Mouse (Mus musculus) forebrain, embryonic 13.5 days (tissue): ENCODE results near the gene Dmgdh. TPM values are rescaled to one million over a fixed set of nuclear protein-coding genes. Genes with fewer than 3 reads are reported as not detected.

Source experiments
- ATAC-seq: fragments of 200-750 bp; cut with Nextera tagmentation; 2 replicates; pipeline ENCODE4 v1.8.0; 2017
- H3K27ac ChIP-seq: fragments of 300-500 bp; sonication (generic); 2 replicates; pipeline ENCODE4 v1.5.1; 2015; ENCODE audit warnings: inconsistent platforms, mild to moderate bottlenecking, moderate library complexity
- H3K27me3 ChIP-seq: fragments of 300-500 bp; sonication (generic); 2 replicates; pipeline ENCODE4 v1.6.1; 2015; ENCODE audit warnings: mild to moderate bottlenecking, inconsistent platforms
- H3K36me3 ChIP-seq: fragments of 300-500 bp; sonication (generic); 2 replicates; pipeline ENCODE4 v1.6.1; 2015; ENCODE audit warnings: mild to moderate bottlenecking, inconsistent platforms; ENCODE audit not compliant: poor library complexity, severe bottlenecking
- H3K4me1 ChIP-seq: fragments of 300-500 bp; sonication (generic); 2 replicates; pipeline ENCODE4 v1.6.1; 2015; ENCODE audit warnings: inconsistent platforms
- H3K4me2 ChIP-seq: fragments of 300-500 bp; sonication (generic); 2 replicates; pipeline ENCODE4 v1.6.1; 2015; ENCODE audit warnings: inconsistent platforms, mild to moderate bottlenecking, moderate library complexity
- H3K4me3 ChIP-seq: fragments of 300-500 bp; sonication (generic); 2 replicates; pipeline ENCODE4 v1.5.1; 2015; ENCODE audit warnings: mild to moderate bottlenecking, inconsistent platforms
- H3K9ac ChIP-seq: fragments of 300-500 bp; sonication (generic); 2 replicates; pipeline ENCODE4 v1.6.1; 2015; ENCODE audit warnings: mild to moderate bottlenecking, inconsistent platforms
- H3K9me3 ChIP-seq: fragments of 300-500 bp; sonication (generic); replicated peaks from 2 replicates; pipeline ENCODE4 v1.6.1; 2016; ENCODE audit warnings: inconsistent platforms
- WGBS: fragments of 180-500 bp; shearing (Covaris S2); methylation state at CpG from one replicate; pipeline ENCODE4 v1.1.7; 2015; 5-methylcytosine and 5-hydroxymethylcytosine counted together
- microRNA-seq: library from miRNA; unstranded; fragments of <30 nt; microRNA quantifications from one replicate; pipeline ENCODE4, GENCODE M21; 2016
- polyA plus RNA-seq: library from polyadenylated mRNA; unstranded; fragments of >200 nt; fragmentation: Nextera tagmentation; extraction: Ambion mirVana; gene quantifications from 2 replicates; pipeline ENCODE4 v1.2.1, GENCODE M21; 2015

The Dmgdh gene
- polyA plus RNA-seq, 1 experiment from 2014 or later = 0.06 TPM

DNA sequence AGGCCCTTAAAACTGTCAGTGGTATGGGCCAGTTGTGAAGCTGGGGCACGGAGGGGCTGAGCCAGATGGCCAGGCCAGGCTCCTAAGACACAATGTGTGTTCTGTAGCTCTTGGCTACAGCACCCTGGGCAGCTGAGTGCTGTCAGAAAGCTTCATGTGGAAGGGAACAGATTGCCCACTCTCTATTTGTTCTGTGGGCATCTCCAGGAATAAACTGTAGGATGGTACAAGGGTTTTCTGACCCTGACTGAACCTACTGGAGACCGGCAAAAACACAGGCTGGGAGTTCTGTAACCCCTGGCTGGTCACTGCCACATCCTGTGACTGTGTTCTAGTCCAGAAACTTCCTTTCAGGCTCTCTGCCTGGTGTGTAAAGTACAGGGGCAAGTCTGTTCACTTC is 111.8 kb downstream of the Dmgdh start:
- Histone ChIP-seq H3K36me3 (no peaks in the 10 kb centered on the region), H3K27me3 (no peaks in the 10 kb centered on the region), H3K27ac (no peak overlapping the region), H3K9me3 (no peaks in the 10 kb centered on the region; the same call in 1 of the 2 replicates), H3K4me3 (no peak overlapping the region), H3K4me2 (no peak overlapping the region), H3K9ac (no peak overlapping the region), H3K4me1 (no peaks in the 10 kb centered on the region)
- WGBS = 79% methylated on average over 2 of the region's 2 CpGs
- ATAC-seq = no peak

DNA sequence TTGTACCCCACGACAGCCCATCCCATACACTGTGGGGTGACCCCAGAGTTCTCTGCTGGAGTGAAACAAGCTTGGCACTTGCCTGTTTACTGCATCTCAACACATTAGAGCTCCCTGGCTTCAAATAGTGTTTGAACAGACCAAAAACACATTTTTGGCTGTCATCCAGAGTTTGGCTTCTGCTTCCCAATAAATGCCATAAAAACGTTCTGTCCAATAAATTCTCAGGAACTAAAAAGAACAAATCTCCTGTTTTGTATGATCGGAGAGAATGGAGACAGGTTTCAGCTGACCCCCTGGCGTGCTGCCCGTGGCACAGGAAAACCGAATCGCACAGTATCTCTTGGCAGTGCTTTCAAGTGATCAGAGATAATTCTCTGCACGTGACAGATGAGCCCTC is 113.4 kb downstream of the Dmgdh start:
- Histone ChIP-seq H3K4me2 (no peak overlapping the region), H3K4me3 (no peak overlapping the region), H3K9ac (no peak overlapping the region), H3K9me3 (no peaks in the 10 kb centered on the region), H3K27ac (no peak overlapping the region), H3K4me1 (no peaks in the 10 kb centered on the region), H3K36me3 (no peaks in the 10 kb centered on the region), H3K27me3 (no peaks in the 10 kb centered on the region)
- 0 out of 2 replicates have a peak, but pooled peaks have one; percentile 21 for ATAC-seq
- 66% methylated on average over 8 of the region's 8 CpGs for WGBS

DNA sequence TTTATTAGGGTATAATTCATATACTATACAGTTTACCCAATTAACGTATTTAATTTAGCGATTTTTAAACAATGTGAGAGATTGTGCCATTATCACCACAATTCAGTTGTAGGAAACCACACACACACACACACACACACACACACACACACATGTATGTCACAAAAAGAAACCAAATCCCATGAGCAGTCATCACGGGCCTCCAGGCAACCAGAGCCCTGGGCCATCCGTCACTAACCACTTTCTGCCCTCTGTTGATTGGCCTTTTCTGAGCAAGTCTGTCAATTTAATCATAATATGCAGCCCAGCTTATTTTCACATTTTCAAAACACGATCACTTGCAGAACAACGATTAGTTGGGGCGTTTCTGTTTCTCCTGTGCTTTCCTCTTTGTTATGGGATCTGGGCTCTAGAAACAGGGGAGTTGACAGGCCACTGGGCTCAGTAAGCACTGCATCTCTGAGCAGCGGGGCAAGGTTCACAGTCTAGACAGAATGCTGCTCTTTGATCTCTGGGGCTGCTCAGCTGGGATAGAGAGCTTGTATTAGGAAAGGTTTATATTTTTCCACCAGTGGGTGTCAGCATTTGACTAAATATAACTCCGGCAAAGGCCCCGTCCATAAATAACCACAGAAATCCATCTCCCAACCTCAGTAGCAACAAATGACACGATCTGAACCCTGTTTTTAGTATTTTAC is 118.9 kb downstream of the Dmgdh start:
- peak; percentile 85 for ATAC-seq
- Histone ChIP-seq H3K4me2 (no peak overlapping the region), H3K4me3 (no peak overlapping the region), H3K9me3 (no peaks in the 10 kb centered on the region), H3K4me1 (no peaks in the 10 kb centered on the region), H3K9ac (no peak overlapping the region), H3K36me3 (no peaks in the 10 kb centered on the region), H3K27ac (no peak overlapping the region), H3K27me3 (no peaks in the 10 kb centered on the region)
- WGBS = 53% methylated on average over 11 of the region's 11 CpGs

DNA sequence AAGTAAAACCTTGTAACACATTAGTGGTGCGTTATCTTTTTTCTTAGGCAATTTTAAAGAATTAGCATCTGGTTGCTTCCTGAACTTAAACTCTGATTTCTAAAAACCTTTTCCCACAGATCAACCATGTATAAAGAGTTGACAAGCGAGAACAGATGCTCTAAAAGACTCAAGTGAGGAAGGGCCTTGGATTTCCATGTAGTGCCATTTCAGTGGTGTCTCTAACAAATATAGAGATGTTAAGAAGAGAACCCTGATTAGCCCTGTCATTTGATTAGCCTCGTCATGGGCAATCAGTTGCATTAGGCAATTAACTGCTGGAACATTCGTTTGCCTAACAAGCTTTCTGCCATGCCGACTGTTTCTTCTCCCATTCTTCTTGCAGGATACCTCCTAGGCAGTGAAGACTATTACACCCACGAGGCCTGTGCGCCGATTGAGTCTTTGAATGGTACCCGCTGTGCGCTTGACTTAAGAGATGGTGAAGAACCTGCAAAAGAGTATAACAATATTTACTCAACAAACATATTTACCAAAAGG is 119.5 kb downstream of the Dmgdh start:
- no peaks in the 10 kb centered on the region for H3K27me3 ChIP-seq
- H3K36me3 ChIP-seq = no peaks in the 10 kb centered on the region
- no peaks in the 10 kb centered on the region for H3K4me1 ChIP-seq
- no peaks in the 10 kb centered on the region for H3K9me3 ChIP-seq
- no peak overlapping the region for H3K4me2 ChIP-seq
- ATAC-seq = peak; percentile 19; the same call in 1 of the 2 replicates
- H3K9ac ChIP-seq = no peak overlapping the region
- WGBS = 62% methylated on average over 10 of the region's 10 CpGs
- H3K4me3 ChIP-seq = no peak overlapping the region
- no peak overlapping the region for H3K27ac ChIP-seq

DNA sequence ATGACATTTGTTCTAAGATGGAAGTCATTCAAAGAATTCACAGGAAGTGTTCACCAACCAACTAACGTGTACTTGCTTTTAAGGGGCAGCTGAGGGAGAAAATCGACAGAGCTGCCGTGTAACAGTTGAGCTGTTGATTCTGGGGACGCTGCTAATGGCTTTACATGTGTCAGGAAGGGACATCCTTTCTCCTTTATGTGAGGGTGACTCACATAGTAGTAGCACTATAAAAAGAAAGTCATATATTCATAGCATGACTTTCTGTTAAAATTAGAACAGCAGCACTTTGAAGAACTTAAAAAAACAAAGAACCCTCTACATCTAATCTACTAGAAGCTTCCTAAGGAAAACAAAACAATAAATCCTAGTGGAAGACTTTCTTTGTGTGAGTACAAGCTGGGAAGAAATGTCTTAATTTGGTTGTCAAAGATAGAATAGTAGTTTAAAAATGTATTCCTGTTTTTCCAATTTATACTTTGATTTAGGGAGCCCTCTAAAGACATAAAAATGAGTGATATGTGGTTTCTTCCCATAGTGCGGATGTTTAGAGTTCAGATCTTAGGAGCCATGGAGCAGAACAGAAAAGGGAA is 122.9 kb downstream of the Dmgdh start:
- WGBS = 84% methylated on average over 5 of the region's 5 CpGs
- Histone ChIP-seq H3K9ac (no peak overlapping the region), H3K9me3 (no peaks in the 10 kb centered on the region), H3K4me1 (no peaks in the 10 kb centered on the region), H3K27me3 (no peaks in the 10 kb centered on the region), H3K4me2 (no peak overlapping the region), H3K4me3 (no peak overlapping the region), H3K36me3 (no peaks in the 10 kb centered on the region), H3K27ac (no peak overlapping the region)
- ATAC-seq = no peak

Small RNAs within 50 kb of the gene (microRNA-seq; reads per million reads assigned to microRNA genes)
- gene Mir5624 = not detected

Other genes starting within 250 kb of the Dmgdh start
- 4.8 and 5.4 TPM in 2 replicates for gene Jmy, start 174.6 kb upstream of the Dmgdh start, polyA plus RNA-seq
- gene Bhmt, start 36.5 kb upstream of the Dmgdh start, polyA plus RNA-seq = 0.09 and 0.33 TPM in 2 replicates
- gene Bhmt2, start 131 bp upstream of the Dmgdh start, polyA plus RNA-seq = 0.09 TPM in 1 of 2 replicates, not detected in the other
- 4.6 and 6.1 TPM in 2 replicates for gene Arsb, start 97.2 kb downstream of the Dmgdh start, polyA plus RNA-seq